Mouse (Mus musculus): Measurements from ENCODE around the gene Tmem176a. TPM values are rescaled to one million over a fixed set of nuclear protein-coding genes. Genes with fewer than 3 reads are reported as not detected.
"Not testable (repeated sequence)": the region's sequence is repeated elsewhere in the genome, so short reads cannot be mapped to it uniquely, and the experiment has no call there.

The Tmem176a gene
- polyA plus RNA-seq (2012; rRNA removed), result 121 and 133 TPM in 2 replicates

DNA sequence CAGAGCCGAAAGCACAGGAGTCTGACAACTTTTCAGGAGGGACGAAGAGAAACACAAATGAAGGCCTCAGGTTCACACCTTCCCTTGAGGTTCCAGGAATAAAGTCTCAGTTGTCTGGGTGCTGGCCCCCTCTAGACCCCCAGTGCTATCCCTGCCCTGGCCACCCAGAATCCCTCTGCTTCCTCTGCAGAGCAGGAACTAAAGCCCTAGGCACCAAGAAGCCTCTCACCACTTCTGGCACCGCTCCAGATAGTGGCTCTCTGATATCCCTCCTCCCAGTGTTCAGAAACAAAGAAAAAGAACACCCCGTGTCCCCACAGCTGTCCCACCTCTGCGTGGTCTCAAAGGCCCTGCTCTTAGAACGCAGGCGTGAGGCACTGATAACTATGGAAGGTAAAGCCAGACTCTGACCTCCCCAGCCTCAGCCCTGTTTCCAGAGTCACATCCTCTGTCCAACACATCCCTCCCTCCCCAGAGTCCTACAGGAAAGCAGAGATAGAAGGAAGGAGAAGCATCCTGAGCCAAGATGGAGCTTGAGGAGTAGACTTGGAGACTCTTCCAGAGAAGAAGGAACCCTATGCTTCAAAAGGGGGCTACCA, at the start of gene Tmem176a:
Gene Tmem176a (plus strand): TSS at position 549 of the 599 bp plus-strand sequence.
- WGBS, result 3% methylated on average over 7 of the region's 7 CpGs
- DNase-seq (ENCODE audit: low read depth, low spot score), result no peak

DNA sequence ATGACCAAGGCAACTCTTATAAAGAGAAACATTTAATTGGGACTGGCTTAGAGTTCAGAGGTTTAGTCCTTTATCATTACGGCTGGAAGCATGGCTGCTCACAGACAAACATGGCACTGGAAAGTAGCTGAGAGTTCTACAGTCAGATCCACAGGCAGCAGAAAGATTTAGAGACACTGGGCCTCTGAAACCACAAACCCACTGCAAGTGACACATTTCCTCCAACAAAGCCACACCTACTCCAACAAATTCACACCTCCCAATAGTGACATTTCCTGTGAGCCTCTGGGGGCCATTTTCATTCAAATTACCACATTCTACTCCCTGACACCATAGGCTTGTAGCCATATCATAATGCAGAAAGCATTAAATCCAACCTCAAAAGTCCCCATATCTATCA, 38.8 kb upstream of the Tmem176a start:
- no peak for DNase-seq (ENCODE audit: low read depth, low spot score)
- 95% methylated on average over 1 of the region's 1 CpGs for WGBS

DNA sequence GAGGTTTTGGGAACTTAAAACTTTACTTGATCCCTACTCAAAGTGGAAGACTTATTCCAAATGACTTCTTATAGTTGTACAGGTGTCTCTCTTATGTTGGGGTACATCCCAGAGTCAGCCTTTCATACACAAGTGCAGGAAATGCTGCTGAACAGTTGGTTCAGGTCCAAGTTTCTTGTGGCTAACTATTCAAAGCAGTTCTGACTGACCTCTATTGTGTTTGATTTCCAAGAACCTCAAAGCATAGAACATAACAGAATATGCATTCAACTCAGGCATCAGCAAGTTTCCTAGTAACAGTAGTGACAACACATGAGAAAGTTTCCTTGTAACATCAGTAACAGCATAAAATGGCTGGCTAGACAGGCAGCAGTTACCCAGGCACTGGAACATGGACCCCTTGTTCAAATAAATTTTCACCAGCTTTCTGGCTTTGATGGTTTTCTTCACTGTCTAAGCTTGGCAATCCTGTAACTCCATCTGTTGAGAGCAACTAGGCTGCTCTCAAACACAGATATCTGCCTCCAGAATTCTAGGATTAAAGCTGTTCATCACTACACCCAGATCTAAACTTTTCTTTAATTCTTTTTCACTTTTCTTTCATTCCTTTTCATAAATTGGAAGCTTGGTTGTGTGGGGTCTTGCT, 37.2 kb upstream of the Tmem176a start:
- no peak for DNase-seq (ENCODE audit: low read depth, low spot score)

DNA sequence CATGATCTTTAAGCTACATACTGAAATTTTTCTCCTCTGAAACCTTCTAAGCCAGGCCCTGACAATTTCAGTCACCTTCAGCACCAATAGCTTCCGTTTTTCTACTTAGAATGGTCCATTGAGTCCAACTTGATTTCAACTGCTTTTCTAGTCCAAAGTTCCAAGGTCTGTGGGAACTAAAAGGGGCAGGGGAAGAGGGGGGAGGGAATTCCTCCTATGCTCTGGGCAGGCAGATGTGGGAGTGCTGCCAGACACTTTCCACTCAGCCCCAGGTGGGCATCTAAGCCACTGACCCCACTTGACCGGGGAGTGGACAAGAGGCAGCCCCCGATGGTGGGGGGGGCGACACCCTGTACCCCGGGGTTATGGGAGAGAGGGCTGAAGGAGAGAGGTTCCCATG, 36.4 kb upstream of the Tmem176a start:
- WGBS, result 84% methylated on average over 5 of the region's 5 CpGs
- no peak for DNase-seq (ENCODE audit: low read depth, low spot score)

DNA sequence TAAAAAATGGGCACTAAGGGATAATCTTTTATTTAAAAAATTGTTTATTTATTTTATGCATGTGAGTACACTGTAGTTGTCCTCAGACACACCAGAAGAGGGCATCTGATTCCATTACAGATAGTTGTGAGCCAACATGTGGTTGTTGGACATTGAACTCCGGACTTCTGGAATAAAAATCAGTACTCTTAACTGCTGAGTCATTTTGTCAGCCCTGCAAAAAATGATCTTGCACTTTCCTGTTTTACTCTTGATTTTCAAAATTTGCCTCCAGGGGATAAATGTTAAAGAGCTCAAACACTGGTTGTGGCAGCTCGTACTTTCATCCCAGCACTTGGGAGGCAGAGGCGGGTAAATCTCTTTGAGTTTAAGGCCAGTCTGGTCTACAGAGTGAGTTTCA, 34.0 kb upstream of the Tmem176a start:
- DNase-seq (ENCODE audit: low read depth, low spot score), result no peak

DNA sequence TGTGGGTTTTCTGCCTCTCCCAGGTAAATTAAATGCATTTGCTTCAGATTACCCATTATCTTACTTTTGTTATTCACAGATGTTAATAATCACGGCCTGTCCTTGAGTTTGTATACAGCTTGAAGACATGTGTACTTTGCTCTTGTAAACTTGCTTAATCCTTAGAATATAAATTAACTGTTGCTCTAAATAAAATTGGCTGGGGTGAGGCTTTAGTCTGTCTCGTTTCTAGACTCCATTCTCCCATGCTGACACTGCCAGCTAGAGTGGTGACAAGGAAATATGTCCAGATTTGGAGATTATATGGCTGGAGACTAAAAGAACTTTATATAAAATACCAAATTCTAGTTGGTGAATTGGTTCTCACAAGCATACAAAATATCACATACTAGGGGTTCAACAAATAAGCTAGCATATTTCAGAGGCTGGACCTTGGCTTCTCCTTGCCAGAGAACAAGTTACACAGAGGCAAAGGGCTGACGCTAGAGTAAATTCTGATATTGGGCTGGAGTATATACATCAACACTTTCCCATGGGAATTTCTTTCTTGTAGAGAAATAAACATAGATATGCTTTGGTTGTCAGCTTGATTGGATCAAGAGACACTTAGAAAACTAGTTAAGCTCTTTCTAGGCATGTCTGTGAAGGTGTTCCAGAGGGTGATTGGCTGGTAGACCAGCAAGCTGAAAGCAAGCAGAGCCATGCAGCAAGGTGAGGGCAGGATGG, 31.1 kb upstream of the Tmem176a start:
- WGBS, result 53% methylated on average over 3 of the region's 3 CpGs
- DNase-seq (ENCODE audit: low read depth, low spot score), result no peak

More for the DNA sequence above, 34.0 kb upstream of the Tmem176a start:
- WGBS, result 84% methylated on average over 3 of the region's 3 CpGs

DNA sequence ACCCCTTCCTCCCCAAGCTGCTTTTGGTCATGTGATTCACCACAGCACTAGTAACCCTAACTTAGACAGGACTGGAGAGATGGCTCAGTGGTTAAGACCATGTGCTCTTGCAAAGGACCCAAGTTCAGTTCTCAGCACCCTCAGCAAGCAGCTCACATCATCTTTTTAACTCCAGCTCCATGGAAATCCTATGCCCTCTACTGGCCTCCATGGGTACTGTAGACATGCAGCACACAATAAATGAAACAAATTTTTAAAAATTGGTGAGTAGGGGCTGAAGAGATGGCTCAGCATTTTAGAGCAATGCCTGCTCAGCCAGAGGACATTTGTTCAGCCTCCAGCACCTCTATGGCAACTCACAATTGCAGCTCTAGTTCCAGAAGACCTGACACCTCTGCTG, 25.7 kb upstream of the Tmem176a start:
- no peak for DNase-seq (ENCODE audit: low read depth, low spot score)

DNA sequence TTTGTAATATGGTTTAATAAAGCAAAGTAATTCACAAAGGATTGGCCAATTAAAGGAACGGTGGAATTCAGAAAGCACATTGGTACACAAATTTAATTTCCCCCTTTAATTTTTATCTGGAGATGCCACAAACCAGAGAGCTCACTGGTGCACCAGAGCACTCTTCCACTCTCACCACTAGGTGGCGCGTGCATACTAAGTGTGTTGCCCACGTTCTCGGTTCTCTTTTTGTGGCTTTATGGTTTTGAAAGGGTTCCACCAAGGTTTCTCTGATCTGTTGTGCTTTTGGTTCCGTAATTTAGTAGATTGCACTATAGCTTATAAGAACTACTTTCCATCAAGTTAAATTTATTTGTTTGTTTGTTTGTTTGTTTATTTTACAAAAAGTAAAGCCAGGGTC, 22.9 kb upstream of the Tmem176a start:
- under 1% methylated on average over 6 of the region's 6 CpGs for WGBS
- peak; percentile 73 for DNase-seq (ENCODE audit: low read depth, low spot score)

DNA sequence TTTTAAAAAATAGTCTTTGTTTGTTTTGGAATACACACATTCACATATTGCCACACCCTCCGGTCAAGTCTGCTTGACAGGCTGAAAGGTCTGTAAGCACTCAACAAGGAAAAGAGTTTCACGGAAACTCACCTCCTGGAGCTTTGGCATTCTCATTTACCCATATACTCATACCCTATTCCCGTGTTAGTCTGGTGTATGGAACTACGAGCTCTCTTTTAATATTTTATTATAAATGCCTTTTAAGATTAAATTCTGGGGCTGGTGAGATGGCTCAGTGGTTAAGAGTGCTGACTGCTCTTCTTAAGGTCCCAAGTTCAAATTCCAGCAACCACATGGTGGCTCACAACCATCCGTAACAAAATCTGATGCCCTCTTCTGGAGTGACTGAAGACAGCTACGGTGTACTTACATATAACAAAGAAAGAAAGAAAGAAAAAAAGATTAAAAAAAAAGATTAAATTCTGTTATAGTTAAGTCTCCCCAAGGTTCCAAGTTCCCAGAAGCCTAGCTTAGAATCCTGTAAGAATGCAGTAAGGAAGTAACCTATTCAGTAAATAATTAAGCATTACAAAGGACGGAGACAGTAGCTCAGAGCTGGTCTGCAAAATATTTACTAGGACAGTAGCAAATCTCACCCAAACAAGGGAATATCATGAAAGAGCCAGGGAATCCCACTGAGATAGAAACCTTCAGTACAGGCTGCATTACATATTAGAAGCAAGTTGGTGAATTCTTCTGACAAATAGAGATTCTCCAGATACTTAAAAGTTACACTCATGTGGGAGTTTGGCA, 18.5 kb upstream of the Tmem176a start:
- WGBS, result 41% methylated on average over 7 of the region's 7 CpGs
- not testable (repeated sequence) for DNase-seq (ENCODE audit: low read depth, low spot score)

DNA sequence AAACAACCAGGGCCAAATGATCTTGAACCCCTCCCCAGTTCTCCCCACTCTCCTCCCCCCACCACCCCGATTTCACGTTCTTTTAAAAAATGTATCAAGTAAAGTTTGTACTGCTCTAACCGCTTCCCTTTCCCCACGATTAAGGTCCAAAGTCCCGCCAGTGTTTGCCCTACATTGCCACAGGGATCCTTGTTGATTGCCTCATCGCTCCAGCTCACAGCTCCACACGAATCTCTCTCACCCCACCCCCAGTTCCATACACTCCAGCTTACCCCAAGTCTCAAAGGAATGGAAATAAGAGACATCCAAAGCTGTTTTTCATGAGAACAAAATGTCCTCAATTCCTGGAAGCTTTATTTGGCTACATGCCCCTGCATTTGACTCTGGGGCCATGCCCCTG, 15.7 kb upstream of the Tmem176a start:
- peak; percentile 45 for DNase-seq (ENCODE audit: low read depth, low spot score)
- 18% methylated on average over 7 of the region's 7 CpGs for WGBS

DNA sequence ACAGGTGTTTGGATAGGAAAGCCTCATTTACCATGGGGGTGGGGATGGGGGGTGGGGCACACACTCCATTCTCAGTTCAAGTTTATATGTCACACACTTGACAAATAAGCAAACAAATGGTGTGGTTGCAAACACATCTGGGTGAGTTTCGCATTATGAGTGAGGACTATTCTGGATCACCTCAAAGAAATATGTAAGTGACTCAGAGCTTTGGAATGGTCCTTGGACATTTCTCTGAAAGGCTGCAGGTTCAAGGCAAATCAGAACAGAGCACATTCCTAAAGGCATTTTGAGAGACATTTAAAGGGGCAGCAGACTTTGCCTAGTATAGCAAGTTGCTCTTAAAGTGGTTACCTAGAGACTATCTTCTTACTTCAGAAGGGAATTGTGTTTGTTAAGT, 11.7 kb upstream of the Tmem176a start:
- 29% methylated on average over 1 of the region's 1 CpGs for WGBS
- no peak for DNase-seq (ENCODE audit: low read depth, low spot score)

DNA sequence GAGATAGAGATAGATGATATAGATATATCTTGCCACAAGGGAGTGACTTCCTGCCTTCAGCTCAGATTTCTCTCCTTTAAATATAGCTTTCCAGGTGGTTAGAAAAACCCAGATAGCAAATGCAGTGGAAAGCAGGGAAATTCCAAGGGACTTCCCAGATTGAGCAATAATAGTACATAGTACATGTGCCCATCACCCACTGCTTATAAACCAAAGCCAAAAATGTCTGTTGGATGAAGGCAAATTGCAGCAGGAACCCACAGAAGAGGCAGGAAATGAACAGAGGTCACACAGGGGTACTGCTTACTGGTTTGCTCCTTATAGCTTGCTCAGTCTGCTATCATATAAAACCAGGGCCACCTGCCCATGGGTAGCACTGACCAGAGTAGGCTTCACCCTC, 11.1 kb upstream of the Tmem176a start:
- no peak for DNase-seq (ENCODE audit: low read depth, low spot score)

DNA sequence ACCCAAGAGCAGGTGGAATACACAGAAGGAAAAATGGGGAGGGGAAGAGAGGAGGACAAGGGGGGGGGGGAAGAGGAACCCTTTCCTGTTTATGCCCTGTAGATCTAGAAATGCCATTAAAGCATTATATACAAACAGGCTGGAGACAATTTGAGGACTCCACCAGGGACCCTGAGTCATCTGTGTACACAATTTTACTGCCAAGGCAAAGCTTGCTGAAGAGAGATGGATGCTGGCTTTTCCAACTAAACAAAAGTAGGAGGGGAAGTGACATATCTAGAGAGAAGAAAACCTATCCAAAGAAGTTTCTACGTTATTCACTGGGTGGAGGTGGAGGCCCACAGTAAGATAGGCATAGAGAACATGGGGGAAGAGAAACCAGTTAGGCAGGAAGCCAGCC, 10.5 kb upstream of the Tmem176a start:
- 7% methylated on average over 1 of the region's 1 CpGs for WGBS
- DNase-seq (ENCODE audit: low read depth, low spot score), result no peak

DNA sequence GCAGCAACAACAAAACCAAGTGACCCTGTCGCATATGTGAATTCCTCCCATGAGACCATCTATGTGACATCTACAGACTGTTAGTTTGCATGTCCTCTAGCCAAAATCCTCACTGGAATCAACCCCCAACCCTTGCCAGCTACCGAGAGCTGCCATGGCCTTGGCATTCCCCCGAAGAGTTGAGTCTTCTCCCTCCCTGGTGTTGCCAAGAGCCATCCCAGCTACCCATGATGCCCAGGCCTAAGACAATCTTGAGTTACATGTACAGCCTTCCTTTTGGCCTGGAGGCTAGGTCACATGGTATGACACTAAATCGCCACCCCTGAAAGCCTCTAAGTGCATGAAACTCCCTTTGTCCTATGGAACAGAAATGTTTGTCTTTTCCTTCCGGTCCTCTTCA, 9.6 kb upstream of the Tmem176a start:
- 84% methylated on average over 5 of the region's 5 CpGs for WGBS
- DNase-seq (ENCODE audit: low read depth, low spot score), result no peak

DNA sequence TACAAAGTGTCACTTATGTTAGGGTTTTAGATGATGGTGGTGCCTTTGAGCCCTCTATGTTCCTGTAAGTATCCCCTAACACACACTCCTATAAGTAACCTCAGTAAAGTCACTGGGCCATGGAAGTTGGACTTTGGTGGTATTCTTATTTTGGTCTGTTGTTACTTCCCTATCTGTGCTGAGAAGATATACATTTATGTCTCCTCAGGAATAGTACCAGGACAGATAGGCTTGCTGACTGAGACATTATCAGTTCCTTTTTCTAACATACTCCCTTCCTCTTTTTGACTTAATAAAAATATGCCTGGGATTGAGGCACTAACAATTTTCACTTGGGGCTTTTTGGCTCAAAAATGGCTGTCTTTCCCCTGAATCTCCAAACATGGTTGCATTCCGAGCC, 8.3 kb upstream of the Tmem176a start:
- WGBS, result 97% methylated on average over 1 of the region's 1 CpGs
- no peak for DNase-seq (ENCODE audit: low read depth, low spot score)

DNA sequence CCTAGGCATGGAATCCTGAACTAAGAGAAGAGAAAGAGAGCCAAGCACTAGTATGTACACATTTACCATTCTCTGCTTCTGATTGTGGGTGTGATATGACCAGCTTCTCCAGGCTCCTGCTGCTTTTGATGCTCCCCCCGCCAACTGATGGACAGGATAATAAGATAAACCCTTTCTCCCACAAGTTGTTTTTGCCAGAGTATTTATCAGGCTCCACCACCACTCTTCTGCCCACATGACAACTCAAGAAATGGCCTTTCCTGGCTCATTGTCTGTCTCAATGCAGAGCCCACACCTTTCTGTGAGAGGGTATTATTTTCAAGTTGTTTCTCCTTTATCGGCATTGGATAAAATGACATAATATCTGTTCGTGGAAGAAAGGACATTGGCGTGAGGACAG, 7.2 kb upstream of the Tmem176a start:
- no peak for DNase-seq (ENCODE audit: low read depth, low spot score)
- WGBS, result 95% methylated on average over 4 of the region's 4 CpGs

DNA sequence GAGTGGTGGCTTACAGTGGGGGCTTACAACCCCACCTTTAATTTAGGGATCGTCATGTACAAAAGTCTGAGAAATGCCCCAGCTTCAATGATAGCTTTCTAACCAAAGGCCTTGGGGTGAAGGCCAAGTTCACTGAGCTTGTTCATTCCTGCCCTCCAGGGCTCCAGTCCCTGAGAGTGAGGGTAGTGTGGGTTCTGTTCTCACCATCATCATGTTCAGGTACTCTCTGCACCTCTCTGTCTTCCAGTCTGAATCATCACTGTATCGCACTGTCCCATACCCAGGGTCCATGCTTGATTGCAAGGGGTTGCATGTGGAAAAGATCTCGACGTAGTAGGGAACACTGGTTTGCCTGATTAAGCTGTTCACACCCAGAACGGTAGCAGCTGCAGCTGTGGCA, 5.5 kb upstream of the Tmem176a start:
- 83% methylated on average over 5 of the region's 5 CpGs for WGBS
- DNase-seq (ENCODE audit: low read depth, low spot score), result no peak

DNA sequence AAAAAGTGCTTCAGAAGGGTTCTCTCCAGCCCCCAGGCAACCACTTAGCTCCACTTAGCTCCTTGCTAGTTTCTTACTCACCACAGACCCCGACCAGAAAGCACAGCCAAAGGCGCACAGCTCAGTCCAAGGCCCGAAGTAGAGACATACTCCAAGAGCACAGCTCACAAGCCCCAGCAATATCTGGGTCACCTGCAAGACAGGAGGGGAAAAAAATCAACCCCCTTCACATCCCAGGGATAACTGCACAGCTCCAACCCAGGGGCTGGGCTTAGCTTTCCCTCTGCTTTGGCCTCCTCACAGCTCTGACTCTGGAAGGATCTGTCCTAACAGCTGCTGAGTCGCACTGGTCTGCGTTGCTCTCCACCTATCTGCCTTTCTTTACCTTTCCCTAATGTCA, 4.6 kb upstream of the Tmem176a start:
- 94% methylated on average over 5 of the region's 5 CpGs for WGBS
- DNase-seq (ENCODE audit: low read depth, low spot score), result no peak

DNA sequence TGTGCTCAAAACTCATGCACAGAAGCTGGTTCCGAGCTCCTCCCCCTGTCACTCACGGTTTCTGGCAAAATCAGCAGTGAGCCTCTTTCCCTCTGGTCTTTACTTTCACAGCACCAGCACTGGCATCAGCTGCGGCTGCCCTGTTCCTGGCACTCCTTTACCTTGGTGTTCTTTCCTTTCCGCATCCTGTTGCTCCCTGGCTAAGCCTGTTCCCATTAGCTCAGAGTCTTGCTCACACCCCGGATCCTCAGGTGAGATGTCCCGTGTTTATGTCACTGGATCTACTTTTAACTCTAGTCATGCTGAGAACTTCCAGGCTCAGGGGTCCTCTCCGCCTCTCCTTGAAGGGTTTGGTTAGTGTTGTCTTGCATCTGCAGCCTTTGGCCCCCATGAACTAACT, 3.2 kb upstream of the Tmem176a start:
- WGBS, result 87% methylated on average over 7 of the region's 7 CpGs
- no peak for DNase-seq (ENCODE audit: low read depth, low spot score)

DNA sequence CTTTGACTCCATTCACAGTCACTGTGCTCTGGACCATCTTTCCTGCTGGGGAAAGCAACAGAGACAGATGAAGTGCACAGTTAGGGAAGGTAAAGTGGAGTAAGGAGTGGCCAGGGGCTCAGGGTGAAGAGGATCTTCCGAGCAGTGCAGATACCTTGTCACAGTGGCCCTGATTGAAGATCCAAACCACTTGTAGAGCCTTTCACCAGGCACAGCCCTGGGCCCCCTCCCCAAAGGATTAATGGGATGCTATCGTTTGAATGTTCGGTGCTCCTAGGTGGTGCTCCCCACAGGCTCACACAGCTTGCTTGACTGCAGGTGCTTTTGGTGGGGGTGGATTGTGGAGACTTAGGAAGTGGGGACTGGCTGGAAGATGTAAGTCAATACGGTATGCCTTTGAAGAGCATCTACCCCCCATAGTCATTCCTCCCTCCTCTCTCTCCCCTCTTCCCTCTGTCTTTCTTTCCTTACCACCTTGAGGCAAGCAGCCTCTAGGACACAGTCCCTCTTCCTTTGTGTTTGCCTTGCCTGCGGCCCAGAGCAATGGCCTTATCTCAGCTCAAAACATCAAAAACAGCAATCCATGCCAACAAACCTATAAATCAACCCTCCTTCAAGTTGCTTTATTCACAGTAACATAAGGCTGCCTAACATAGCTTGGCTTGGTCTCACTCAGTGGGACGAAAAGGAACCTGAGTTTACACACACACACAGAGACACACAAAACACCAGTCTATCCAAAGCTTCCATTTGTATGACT, 2.2 kb upstream of the Tmem176a start:
- no peak for DNase-seq (ENCODE audit: low read depth, low spot score)
- 51% methylated on average over 6 of the region's 6 CpGs for WGBS

Data from large intestine, adult 2 months (tissue).